Mouse (Mus musculus) CH12.LX (cell line): Measurements from ENCODE around the gene Fgf11.

Experiments used
- CTCF ChIP-seq, 2 experiments: IDR thresholded peaks in 1 of 2; conservative IDR thresholded peaks in 1 of 2; 2 replicates each; pipeline ENCODE4 v1.5.1; 2011 to 2012; ENCODE audit warnings: low read depth in 2 of 2, low read length in 2 of 2, improper control_type of control experiment in 1 of 2, inconsistent platforms in 1 of 2, mild to moderate bottlenecking in 1 of 2, moderate library complexity in 1 of 2
- EP300 ChIP-seq: IDR thresholded peaks from 2 replicates; pipeline ENCODE4 v1.6.1; 2011; ENCODE audit warnings: low read length, improper control_type of control experiment
- JUND ChIP-seq: conservative IDR thresholded peaks from 2 replicates; pipeline ENCODE4 v1.6.1; 2011; ENCODE audit warnings: low read depth, low read length, improper control_type of control experiment
- ZNF384 ChIP-seq: IDR thresholded peaks from 2 replicates; pipeline ENCODE4 v1.6.1; 2012; ENCODE audit warnings: low read depth, low read length, improper control_type of control experiment, inconsistent platforms

- TF ChIP-seq EP300 (no peak), CTCF (conservative IDR thresholded peaks at IDR 0.05 in 1 of 2, IDR thresholded peaks at IDR 0.05 in 1 of 2; ENCODE audit: low read depth in 2 of 2, low read length in 2 of 2) (no peak; a peak in 1 of 4 replicates), ZNF384 (no peak), JUND (no peak)
Measured at GRCm38 (mm10) chr11:69837604-69837951, 35.9 kb upstream of the Fgf11 start, which contains the start of gene Nlgn2.
